Mouse (Mus musculus): ENCODE results near the gene Bsdc1. TPM values are rescaled to one million over a fixed set of nuclear protein-coding genes. Genes with fewer than 3 reads are reported as not detected.
"Not testable (repeated sequence)": the region's sequence is repeated elsewhere in the genome, so short reads cannot be mapped to it uniquely, and the experiment has no call there.

Bsdc1 gene
- total and polyA plus RNA-seq, 3 experiments: 21.3 to 50.3 (median 48.8) TPM

DNA sequence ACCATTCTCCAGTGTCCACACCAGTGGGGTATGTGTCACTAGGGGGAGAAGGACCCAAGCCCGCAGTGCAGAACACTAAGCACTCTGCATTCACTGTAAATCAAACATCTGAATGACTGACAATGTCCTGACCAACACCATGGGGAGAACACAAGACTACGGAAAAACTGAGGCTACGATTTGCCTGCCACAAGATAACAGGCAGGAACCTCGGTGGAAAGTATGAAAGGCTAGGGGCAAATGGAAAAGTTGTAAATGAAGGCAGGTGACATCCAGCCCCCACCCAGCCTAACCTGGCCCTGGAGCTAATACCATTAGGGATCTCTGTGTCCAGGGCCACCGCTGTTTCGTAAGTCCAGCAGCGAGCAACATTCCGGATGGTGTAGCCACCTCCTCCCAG lies 57.1 kb downstream of the Bsdc1 start:
- no peak for DNase-seq
- intact Hi-C loops (cut with DNase I): no loop called here
- Histone ChIP-seq H3K9ac (ENCODE audit: low read depth, low read length) (no peak overlapping the region), H3K4me3 (no peak overlapping the region), H3K79me2 (replicated peaks; ENCODE audit: control insufficient read depth, insufficient read depth, low read length) (no peaks in the 10 kb centered on the region), H3K27me3 (ENCODE audit: control insufficient read depth, insufficient read depth, low read length) (no peaks in the 10 kb centered on the region), H3K4me1 (ENCODE audit: control insufficient read depth, insufficient read depth, low read length) (no peaks in the 10 kb centered on the region), H3K27ac (no peak overlapping the region), H3K36me3 (ENCODE audit: control insufficient read depth, insufficient read depth, low read length) (no peaks in the 10 kb centered on the region; the same call in 1 of the 2 replicates)
- 81% methylated on average over 8 of the region's 8 CpGs for WGBS
- TF ChIP-seq EP300 (IDR thresholded peaks at IDR 0.05; ENCODE audit: insufficient read depth, low read depth, low read length): no peak
- TF ChIP-seq CTCF (IDR thresholded peaks at IDR 0.05): no peak
- TF ChIP-seq POLR2A (IDR thresholded peaks at IDR 0.05; ENCODE audit: insufficient read depth, low read depth, low read length): no peak

- Histone ChIP-seq H3K9ac (ENCODE audit: low read depth, low read length) (no peak overlapping the region), H3K27ac (no peak overlapping the region), H3K27me3 (ENCODE audit: control insufficient read depth, insufficient read depth, low read length) (no peaks in the 10 kb centered on the region), H3K79me2 (replicated peaks; ENCODE audit: control insufficient read depth, insufficient read depth, low read length) (no peaks in the 10 kb centered on the region), H3K36me3 (ENCODE audit: control insufficient read depth, insufficient read depth, low read length) (peaks cover 2% of the 10 kb centered on the region; the same call in 1 of the 2 replicates), H3K4me3 (no peak overlapping the region), H3K4me1 (ENCODE audit: control insufficient read depth, insufficient read depth, low read length) (peaks cover 1% of the 10 kb centered on the region; the same call in 1 of the 2 replicates)
- no peak for TF ChIP-seq CTCF (IDR thresholded peaks at IDR 0.05)
- 59% methylated on average over 5 of the region's 5 CpGs for WGBS
- DNase-seq: no peak
- intact Hi-C loops (cut with DNase I): no loop called here
Measured at GRCm38 (mm10) chr4:129525338-129525737, 64.0 kb downstream of the Bsdc1 start.

- Histone ChIP-seq H3K36me3 (ENCODE audit: control insufficient read depth, insufficient read depth, low read length) (peaks cover 2% of the 10 kb centered on the region; the same call in 1 of the 2 replicates), H3K79me2 (replicated peaks; ENCODE audit: control insufficient read depth, insufficient read depth, low read length) (no peaks in the 10 kb centered on the region), H3K9ac (ENCODE audit: low read depth, low read length) (no peak overlapping the region), H3K4me1 (ENCODE audit: control insufficient read depth, insufficient read depth, low read length) (peaks cover 1% of the 10 kb centered on the region; the same call in 1 of the 2 replicates), H3K4me3 (no peak overlapping the region), H3K27me3 (ENCODE audit: control insufficient read depth, insufficient read depth, low read length) (no peaks in the 10 kb centered on the region), H3K27ac (no peak overlapping the region)
- DNase-seq: no peak
- TF ChIP-seq POLR2A (IDR thresholded peaks at IDR 0.05; ENCODE audit: insufficient read depth, low read depth, low read length) (no peak), EP300 (IDR thresholded peaks at IDR 0.05; ENCODE audit: insufficient read depth, low read depth, low read length) (no peak), CTCF (IDR thresholded peaks at IDR 0.05) (no peak)
- intact Hi-C loops (cut with DNase I): no loop called here
- WGBS: 58% methylated on average over 3 of the region's 3 CpGs
Measured at GRCm38 (mm10) chr4:129525889-129526288, 64.5 kb downstream of the Bsdc1 start.

- H3K4me1 ChIP-seq (ENCODE audit: control insufficient read depth, insufficient read depth, low read length); intact Hi-C loops (cut with DNase I); DNase-seq; H3K27me3 ChIP-seq (ENCODE audit: control insufficient read depth, insufficient read depth, low read length); H3K36me3 ChIP-seq (ENCODE audit: control insufficient read depth, insufficient read depth, low read length); H3K9ac ChIP-seq (ENCODE audit: low read depth, low read length); H3K4me3 ChIP-seq; H3K79me2 ChIP-seq (replicated peaks; ENCODE audit: control insufficient read depth, insufficient read depth, low read length); H3K27ac ChIP-seq: not testable (repeated sequence)
- WGBS: 90% methylated on average over 6 of the region's 6 CpGs
Measured at GRCm38 (mm10) chr4:129528901-129529300, 67.5 kb downstream of the Bsdc1 start.

Other genes with a start within 250 kb of the Bsdc1 start
- 1 to 10 TPM; 3.2 to 3.7 TPM for gene C77080, start 200.2 kb upstream of the Bsdc1 start, total RNA-seq (2021)
- gene C77080, start 200.2 kb upstream of the Bsdc1 start, polyA plus RNA-seq (2012; rRNA removed): 3.8 and 4.4 TPM in 2 replicates
- 10 to 100 TPM; 17.7 to 17.9 TPM for gene Sync, start 174.0 kb upstream of the Bsdc1 start, total RNA-seq (2021)
- 8.7 and 18.8 TPM in 2 replicates for gene Sync, start 174.0 kb upstream of the Bsdc1 start, polyA plus RNA-seq (2012; rRNA removed)
- gene Rbbp4, start 126.2 kb upstream of the Bsdc1 start, total RNA-seq (2021): 10 to 100 TPM; 67.0 to 70.7 TPM
- 16.8 and 34.5 TPM in 2 replicates for gene Rbbp4, start 126.2 kb upstream of the Bsdc1 start, polyA plus RNA-seq (2012; rRNA removed)
- gene Zbtb8os, start 125.9 kb upstream of the Bsdc1 start, total RNA-seq (2021): 10 to 100 TPM; 19.5 to 27.2 TPM
- 9.1 and 13.0 TPM in 2 replicates for gene Zbtb8os, start 125.9 kb upstream of the Bsdc1 start, polyA plus RNA-seq (2012; rRNA removed)
- 1 to 10 TPM; 2.5 to 3.5 TPM for gene Zbtb8a, start 83.5 kb upstream of the Bsdc1 start, total RNA-seq (2021)
- 3.2 and 5.5 TPM in 2 replicates for gene Zbtb8a, start 83.5 kb upstream of the Bsdc1 start, polyA plus RNA-seq (2012; rRNA removed)
- under 1 TPM; 0.07 to 0.10 TPM for gene Zbtb8b, start 20.7 kb upstream of the Bsdc1 start, total RNA-seq (2021)
- 0.08 and 0.09 TPM in 2 replicates for gene Zbtb8b, start 20.7 kb upstream of the Bsdc1 start, polyA plus RNA-seq (2012; rRNA removed)
- not detected for gene Tssk3, start 29.4 kb downstream of the Bsdc1 start, total RNA-seq (2021)
- 0.14 TPM in 1 of 2 replicates, not detected in the other for gene Tssk3, start 29.4 kb downstream of the Bsdc1 start, polyA plus RNA-seq (2012; rRNA removed)
- under 1 TPM in 1 of 2 experiments, not detected in 1; 0.45 TPM for gene Fam229a, start 29.6 kb downstream of the Bsdc1 start, total RNA-seq (2021)
- gene Fam229a, start 29.6 kb downstream of the Bsdc1 start, polyA plus RNA-seq (2012; rRNA removed): 0.64 TPM in 1 of 2 replicates, not detected in the other
- 1 to 10 TPM; 3.5 to 5.1 TPM for gene Marcksl1, start 52.0 kb downstream of the Bsdc1 start, total RNA-seq (2021)
- 5.1 and 7.0 TPM in 2 replicates for gene Marcksl1, start 52.0 kb downstream of the Bsdc1 start, polyA plus RNA-seq (2012; rRNA removed)
- gene Hdac1, start 81.1 kb downstream of the Bsdc1 start, total RNA-seq (2021): 10 to 100 TPM; 15.7 to 16.1 TPM
- 17.9 and 35.2 TPM in 2 replicates for gene Hdac1, start 81.1 kb downstream of the Bsdc1 start, polyA plus RNA-seq (2012; rRNA removed)
- 1 to 10 TPM in 1 of 2 experiments, under 1 TPM in 1; 0.84 to 1.1 TPM for gene Lck, start 112.1 kb downstream of the Bsdc1 start, total RNA-seq (2021)
- 1.6 and 3.5 TPM in 2 replicates for gene Lck, start 112.1 kb downstream of the Bsdc1 start, polyA plus RNA-seq (2012; rRNA removed)
- gene Fam167b, start 117.0 kb downstream of the Bsdc1 start, total RNA-seq (2021): under 1 TPM in 1 of 2 experiments, not detected in 1; 0.81 TPM
- 1.4 and 1.8 TPM in 2 replicates for gene Fam167b, start 117.0 kb downstream of the Bsdc1 start, polyA plus RNA-seq (2012; rRNA removed)
- 100 to 1,000 TPM; 116 to 132 TPM for gene Eif3i, start 139.1 kb downstream of the Bsdc1 start, total RNA-seq (2021)
- 185 and 257 TPM in 2 replicates for gene Eif3i, start 139.1 kb downstream of the Bsdc1 start, polyA plus RNA-seq (2012; rRNA removed)
- 10 to 100 TPM; 35.9 to 41.7 TPM for gene Tmem234, start 139.1 kb downstream of the Bsdc1 start, total RNA-seq (2021)
- gene Tmem234, start 139.1 kb downstream of the Bsdc1 start, polyA plus RNA-seq (2012; rRNA removed): 69.5 and 74.9 TPM in 2 replicates
- gene Dcdc2b, start 152.7 kb downstream of the Bsdc1 start, total RNA-seq (2021): under 1 TPM; 0.39 to 0.45 TPM
- gene Dcdc2b, start 152.7 kb downstream of the Bsdc1 start, polyA plus RNA-seq (2012; rRNA removed): 1.7 and 3.3 TPM in 2 replicates
- 10 to 100 TPM; 13.0 to 19.7 TPM for gene Iqcc, start 157.5 kb downstream of the Bsdc1 start, total RNA-seq (2021)
- 24.5 and 30.9 TPM in 2 replicates for gene Iqcc, start 157.5 kb downstream of the Bsdc1 start, polyA plus RNA-seq (2012; rRNA removed)
- gene Ccdc28b, start 162.4 kb downstream of the Bsdc1 start, total RNA-seq (2021): 10 to 100 TPM; 11.3 to 16.8 TPM
- gene Ccdc28b, start 162.4 kb downstream of the Bsdc1 start, polyA plus RNA-seq (2012; rRNA removed): 10.8 and 22.5 TPM in 2 replicates
- gene Txlna, start 179.5 kb downstream of the Bsdc1 start, total RNA-seq (2021): 10 to 100 TPM; 25.6 to 27.2 TPM
- gene Txlna, start 179.5 kb downstream of the Bsdc1 start, polyA plus RNA-seq (2012; rRNA removed): 13.7 and 23.3 TPM in 2 replicates
- gene Kpna6, start 211.2 kb downstream of the Bsdc1 start, total RNA-seq (2021): 10 to 100 TPM; 69.6 to 79.2 TPM
- gene Kpna6, start 211.2 kb downstream of the Bsdc1 start, polyA plus RNA-seq (2012; rRNA removed): 28.2 and 57.9 TPM in 2 replicates
- gene Tmem39b, start 235.3 kb downstream of the Bsdc1 start, total RNA-seq (2021): 1 to 10 TPM; 4.8 to 5.0 TPM
- gene Tmem39b, start 235.3 kb downstream of the Bsdc1 start, polyA plus RNA-seq (2012; rRNA removed): 13.4 and 14.4 TPM in 2 replicates

All from heart, adult 2 months (tissue).